Mouse (Mus musculus) ES-Bruce4 (cell line): Measurements from ENCODE around the gene Dlgap1.

Experiments
- CTCF ChIP-seq: IDR thresholded peaks from one replicate; pipeline ENCODE4 v1.8.1; 2011; ENCODE audit warnings: low read depth, low read length
- EP300 ChIP-seq: IDR thresholded peaks from 2 replicates; pipeline ENCODE4 v1.6.1; 2011; ENCODE audit warnings: low read depth, low read length; ENCODE audit not compliant: insufficient read depth
- POLR2A ChIP-seq: IDR thresholded peaks from one replicate; pipeline ENCODE4 v1.8.1; 2011; ENCODE audit warnings: low read length; ENCODE audit not compliant: insufficient read depth

- no peak for TF ChIP-seq CTCF
- no peak for TF ChIP-seq POLR2A
- no peak for TF ChIP-seq EP300
Observed at GRCm38 (mm10) chr17:70748964-70749650, 780.2 kb downstream of the Dlgap1 start.
